ENCODE assay signal across 22 mouse cellular contexts in the genomic region with DNA sequence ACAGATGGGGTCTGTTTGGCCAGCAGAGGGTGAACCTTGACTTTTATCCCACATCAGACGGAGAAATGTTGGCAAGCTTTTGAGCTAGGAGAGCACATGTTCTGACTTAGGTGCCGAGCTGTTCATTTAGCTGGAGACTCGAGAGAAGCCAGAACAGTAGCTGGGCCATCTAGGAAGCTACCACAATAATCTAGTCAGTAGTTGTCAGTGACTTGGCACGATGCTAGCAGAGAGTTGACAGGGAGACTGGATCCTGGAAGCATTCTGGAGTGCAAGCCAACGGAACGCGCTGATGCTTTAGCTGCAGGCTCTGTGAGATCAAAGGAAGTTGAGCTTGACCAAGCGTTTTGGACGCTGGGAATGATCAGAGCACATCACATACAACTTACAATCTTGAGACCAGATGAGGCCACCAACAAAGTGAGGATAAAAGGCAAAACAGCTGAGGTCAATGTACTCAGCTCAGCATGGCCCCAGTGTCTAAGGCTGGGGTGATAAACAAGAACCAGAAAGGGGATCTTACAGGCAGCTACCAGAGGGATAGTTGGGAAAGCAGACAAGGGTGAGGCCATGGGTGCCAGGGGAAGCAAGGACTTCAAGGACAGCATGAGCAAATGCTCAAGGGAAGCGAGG.
DNase-seq lines count a peak whose midpoint lies in the region; ATAC-seq lines count a peak whose summit lies in the region.
"Had no signal": no experiment of that assay in that cellular context is flagged by ENCODE, and none has a peak within 500 bp of the region (broad histone marks: within the 10 kb centered on the region; RNA-seq: fewer than 3 reads in every experiment).

No protein-coding gene starts in this region.

- peak; percentile 76 for ATAC-seq in lung, embryonic 16.5 days (ENCODE audit: low read depth)
- ATAC-seq in forebrain, embryonic 13.5 days, result no peak
- ATAC-seq: CD4-positive, CD25-positive, alpha-beta regulatory T cell, adult 4 months; forebrain, postnatal 0 days had no signal

- no peak overlapping the region for H3K9ac ChIP-seq in lung, embryonic 16.5 days (ENCODE audit: low read length)
- no peak overlapping the region for H3K9ac ChIP-seq in forebrain, embryonic 13.5 days
- H3K9ac ChIP-seq: embryonic facial prominence, embryonic 12.5 days; forebrain, embryonic 12.5 days; forebrain, postnatal 0 days; hindbrain, embryonic 15.5 days had no signal

- H3K4me1 ChIP-seq in lung, embryonic 16.5 days (replicated peaks; ENCODE audit: control insufficient read depth, insufficient read depth, low read length), result peaks cover 2% of the 10 kb centered on the region; the same call in 1 of the 2 replicates
- no peaks in the 10 kb centered on the region for H3K4me1 ChIP-seq in forebrain, embryonic 13.5 days
- H3K4me1 ChIP-seq: embryonic facial prominence, embryonic 12.5 days; forebrain, embryonic 12.5 days; hindbrain, embryonic 15.5 days had no signal

- H3K4me2 ChIP-seq in lung, embryonic 16.5 days (ENCODE audit: low read depth, low read length), result no peak overlapping the region
- no peak overlapping the region for H3K4me2 ChIP-seq in forebrain, embryonic 13.5 days
- H3K4me2 ChIP-seq: embryonic facial prominence, embryonic 12.5 days; forebrain, embryonic 12.5 days; hindbrain, embryonic 15.5 days had no signal

- H3K4me3 ChIP-seq in lung, embryonic 16.5 days (ENCODE audit: low read length), result no peak overlapping the region
- H3K4me3 ChIP-seq in forebrain, embryonic 13.5 days, result no peak overlapping the region
- H3K4me3 ChIP-seq: embryonic facial prominence, embryonic 12.5 days; forebrain, embryonic 12.5 days; gastrocnemius, adult 2 months; heart, embryonic 10.5 days; hindbrain, embryonic 15.5 days had no signal

- 55% methylated on average over 10 of the region's 10 CpGs for WGBS in lung, embryonic 16.5 days
- WGBS in forebrain, embryonic 13.5 days, result 90% methylated on average over 10 of the region's 10 CpGs

- no peaks in the 10 kb centered on the region for H3K9me3 ChIP-seq in lung, embryonic 16.5 days (ENCODE audit: control insufficient read depth, low read length)
- no peaks in the 10 kb centered on the region for H3K9me3 ChIP-seq in forebrain, embryonic 13.5 days (replicated peaks)
- H3K9me3 ChIP-seq: embryonic facial prominence, embryonic 12.5 days; forebrain, embryonic 12.5 days; hindbrain, embryonic 15.5 days had no signal

- H3K27ac ChIP-seq in lung, embryonic 16.5 days (ENCODE audit: low read length), result no peak overlapping the region
- no peak overlapping the region for H3K27ac ChIP-seq in forebrain, embryonic 13.5 days
- H3K27ac ChIP-seq: embryonic facial prominence, embryonic 12.5 days; forebrain, embryonic 12.5 days; gastrocnemius, adult 2 months; heart, embryonic 10.5 days; hindbrain, embryonic 15.5 days had no signal

- no peaks in the 10 kb centered on the region for H3K36me3 ChIP-seq in lung, embryonic 16.5 days (ENCODE audit: control insufficient read depth, insufficient read depth, low read length)
- H3K36me3 ChIP-seq in forebrain, embryonic 13.5 days (ENCODE audit: poor library complexity, severe bottlenecking), result no peaks in the 10 kb centered on the region
- H3K36me3 ChIP-seq: embryonic facial prominence, embryonic 12.5 days; forebrain, embryonic 12.5 days; G1E; heart, embryonic 10.5 days; hindbrain, embryonic 15.5 days had no signal

- DNase-seq in cerebellum, postnatal 10 days, result peak; percentile 63 to 64
- no peak for DNase-seq in cerebellum, adult 11 months
- DNase-seq in heart, postnatal 4 days, result peak; percentile 8
- DNase-seq in heart, adult 8-10 months (ENCODE audit: low spot score), result no peak
- DNase-seq in lung, postnatal 25 days (ENCODE audit: low spot score), result no peak
- DNase-seq: adrenal gland, postnatal 10 days; B cell, adult 2 months; cerebellum, adult 11-12 months; cerebellum, adult 9-11 months; embryo, embryonic 11 days; forebrain, postnatal 0 days; gastrocnemius, adult 2 months; gastrocnemius, postnatal 25 days; heart, postnatal 14 days had no signal

- H3K27me3 ChIP-seq in lung, embryonic 16.5 days (ENCODE audit: control insufficient read depth, insufficient read depth, low read depth, low read length), result no peaks in the 10 kb centered on the region
- H3K27me3 ChIP-seq in forebrain, embryonic 13.5 days, result no peaks in the 10 kb centered on the region
- H3K27me3 ChIP-seq: embryonic facial prominence, embryonic 12.5 days; forebrain, embryonic 12.5 days; hindbrain, embryonic 15.5 days had no signal

Comparison
In these comparisons a context has a peak if more than half of its experiments do, and no peak if none do; other contexts are left out.
1. DNase-seq: peak in cerebellum, postnatal 10 days (2 of 2) and heart, postnatal 4 days (single experiment); none in cerebellum, adult 11 months (single experiment), heart, adult 8-10 months (single experiment) and lung, postnatal 25 days (single experiment).